9 mouse cellular contexts compared by ENCODE assay signal in the genomic region with DNA sequence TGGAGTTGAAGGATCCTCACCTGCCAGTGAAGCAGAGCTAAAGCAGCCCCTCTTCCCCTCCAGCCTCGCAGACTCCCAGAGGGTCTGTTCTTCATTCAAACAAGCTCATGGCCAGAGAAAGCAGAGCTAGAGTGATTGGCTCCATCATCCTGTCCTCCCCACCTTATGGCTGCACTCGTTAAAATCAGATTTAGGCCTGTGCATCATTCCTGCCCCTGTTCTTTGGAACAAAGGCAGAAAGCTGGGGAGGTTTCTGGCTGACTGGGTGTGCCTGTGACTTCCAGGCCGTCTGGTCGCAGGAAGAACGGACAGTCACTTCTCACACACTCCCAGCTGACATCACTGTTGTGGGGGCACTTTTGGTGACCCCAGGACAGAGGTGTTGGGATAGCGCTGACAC. TPM values are rescaled to one million over a fixed set of nuclear protein-coding genes. Genes with fewer than 3 reads are reported as not detected.
DNase-seq lines count a peak whose midpoint lies in the region; ATAC-seq lines count a peak whose summit lies in the region.
"Had no signal": no experiment of that assay in that cellular context is flagged by ENCODE, and none has a peak within 500 bp of the region (broad histone marks: within the 10 kb centered on the region; RNA-seq: fewer than 3 reads in every experiment).

No protein-coding gene starts in this region.

- no peak for DNase-seq in embryonic facial prominence, embryonic 11.5 days (ENCODE audit: low spot score)
- peak; percentile 55 for DNase-seq in intestine, embryonic 14.5 days (ENCODE audit: low spot score)
- no peak for DNase-seq in spleen, postnatal 4 days (ENCODE audit: low spot score in 2 of 2)
- DNase-seq in urinary bladder, adult 18-20 months (ENCODE audit: low spot score in 2 of 2), result no peak
- DNase-seq: B cell, adult 2 months had no signal

- peaks cover 44% of the 10 kb centered on the region for H3K4me1 ChIP-seq in heart, embryonic 15.5 days (replicated peaks)
- peaks cover 33% of the 10 kb centered on the region for H3K4me1 ChIP-seq in heart, embryonic 12.5 days (replicated peaks)
- peaks cover 7% of the 10 kb centered on the region for H3K4me1 ChIP-seq in embryonic facial prominence, embryonic 11.5 days (ENCODE audit: control insufficient read depth, insufficient read depth, low read length)
- peaks cover 27% of the 10 kb centered on the region for H3K4me1 ChIP-seq in intestine, embryonic 14.5 days (replicated peaks; ENCODE audit: control insufficient read depth, insufficient read depth, low read length)
- H3K4me1 ChIP-seq in midbrain, embryonic 15.5 days, result peaks cover 67% of the 10 kb centered on the region

- H3K27me3 ChIP-seq in heart, embryonic 15.5 days, result peaks cover 37% of the 10 kb centered on the region
- peaks cover 54% of the 10 kb centered on the region for H3K27me3 ChIP-seq in heart, embryonic 12.5 days (replicated peaks)
- peaks cover 37% of the 10 kb centered on the region for H3K27me3 ChIP-seq in embryonic facial prominence, embryonic 11.5 days (ENCODE audit: control insufficient read depth, insufficient read depth, low read length)
- H3K27me3 ChIP-seq in intestine, embryonic 14.5 days (replicated peaks; ENCODE audit: control insufficient read depth, insufficient read depth, low read length), result peaks cover 23% of the 10 kb centered on the region
- no peaks in the 10 kb centered on the region for H3K27me3 ChIP-seq in midbrain, embryonic 15.5 days (replicated peaks)

- no peak for ATAC-seq in heart, embryonic 15.5 days (replicated peaks; ENCODE audit: insufficient number of reproducible peaks, insufficient read depth, low FRiP score, low read depth)
- ATAC-seq in heart, embryonic 12.5 days (ENCODE audit: insufficient number of reproducible peaks, low FRiP score), result no peak
- no peak for ATAC-seq in embryonic facial prominence, embryonic 11.5 days (replicated peaks; ENCODE audit: insufficient number of reproducible peaks, low FRiP score, low TSS enrichment, low read depth)
- no peak for ATAC-seq in intestine, embryonic 14.5 days (replicated peaks; ENCODE audit: low FRiP score, low TSS enrichment, low read depth)
- no peak for ATAC-seq in midbrain, embryonic 15.5 days (replicated peaks)
- ATAC-seq in cerebellum, adult (ENCODE audit: insufficient number of reproducible peaks, low FRiP score, low TSS enrichment), result no peak

- H3K9me3 ChIP-seq in heart, embryonic 15.5 days (replicated peaks), result no peaks in the 10 kb centered on the region
- H3K9me3 ChIP-seq in heart, embryonic 12.5 days (replicated peaks), result no peaks in the 10 kb centered on the region
- H3K9me3 ChIP-seq in embryonic facial prominence, embryonic 11.5 days (replicated peaks; ENCODE audit: control insufficient read depth, low read length), result no peaks in the 10 kb centered on the region
- H3K9me3 ChIP-seq in intestine, embryonic 14.5 days (ENCODE audit: control insufficient read depth, low read length), result no peaks in the 10 kb centered on the region
- no peaks in the 10 kb centered on the region for H3K9me3 ChIP-seq in midbrain, embryonic 15.5 days

- H3K9ac ChIP-seq in heart, embryonic 15.5 days, result no peak overlapping the region
- H3K9ac ChIP-seq in heart, embryonic 12.5 days, result no peak overlapping the region
- H3K9ac ChIP-seq in embryonic facial prominence, embryonic 11.5 days (replicated peaks; ENCODE audit: low read length), result peak overlapping the region; percentile 32
- no peak overlapping the region for H3K9ac ChIP-seq in intestine, embryonic 14.5 days (ENCODE audit: low read length)
- H3K9ac ChIP-seq in midbrain, embryonic 15.5 days, result peak overlapping the region; percentile 95

- H3K4me2 ChIP-seq in heart, embryonic 15.5 days, result peak overlapping the region; percentile 91
- no peak overlapping the region for H3K4me2 ChIP-seq in heart, embryonic 12.5 days
- H3K4me2 ChIP-seq in embryonic facial prominence, embryonic 11.5 days (ENCODE audit: low read depth, low read length), result peak overlapping the region; percentile 2
- H3K4me2 ChIP-seq in intestine, embryonic 14.5 days (ENCODE audit: low read length), result peak overlapping the region; percentile 63
- H3K4me2 ChIP-seq in midbrain, embryonic 15.5 days, result peak overlapping the region; percentile 88

- H3K4me3 ChIP-seq in heart, embryonic 15.5 days, result no peak overlapping the region
- no peak overlapping the region for H3K4me3 ChIP-seq in heart, embryonic 12.5 days
- no peak overlapping the region for H3K4me3 ChIP-seq in embryonic facial prominence, embryonic 11.5 days (ENCODE audit: low read depth, low read length)
- peak overlapping the region; percentile 58; the same call in 1 of the 2 replicates for H3K4me3 ChIP-seq in intestine, embryonic 14.5 days (ENCODE audit: low read depth, low read length)
- peak overlapping the region; percentile 91 for H3K4me3 ChIP-seq in midbrain, embryonic 15.5 days

- no peak overlapping the region for H3K27ac ChIP-seq in heart, embryonic 15.5 days
- no peak overlapping the region for H3K27ac ChIP-seq in heart, embryonic 12.5 days (ENCODE audit: poor library complexity, severe bottlenecking)
- H3K27ac ChIP-seq in embryonic facial prominence, embryonic 11.5 days (replicated peaks; ENCODE audit: low read depth, low read length), result no peak overlapping the region
- H3K27ac ChIP-seq in intestine, embryonic 14.5 days (ENCODE audit: low read depth), result 0 out of 2 replicates have a peak overlapping the region, but pooled peaks have one; percentile 57
- H3K27ac ChIP-seq in midbrain, embryonic 15.5 days, result peak overlapping the region; percentile 97

- 0 out of 2 replicates have a peak, but pooled peaks cover 3% of the 10 kb centered on the region for H3K36me3 ChIP-seq in heart, embryonic 15.5 days
- H3K36me3 ChIP-seq in heart, embryonic 12.5 days, result no peaks in the 10 kb centered on the region
- no peaks in the 10 kb centered on the region for H3K36me3 ChIP-seq in embryonic facial prominence, embryonic 11.5 days (replicated peaks; ENCODE audit: control insufficient read depth, insufficient read depth, low read depth, low read length)
- H3K36me3 ChIP-seq in intestine, embryonic 14.5 days (ENCODE audit: control insufficient read depth, insufficient read depth, low read length), result no peaks in the 10 kb centered on the region
- H3K36me3 ChIP-seq in midbrain, embryonic 15.5 days (replicated peaks), result peaks cover 7% of the 10 kb centered on the region

- 74% methylated on average over 6 of the region's 6 CpGs for WGBS in heart, embryonic 15.5 days
- 69% methylated on average over 6 of the region's 6 CpGs for WGBS in heart, embryonic 12.5 days
- 72% methylated on average over 6 of the region's 6 CpGs for whole genome bisulfite sequencing in embryonic facial prominence, embryonic 11.5 days
- 50% methylated on average over 6 of the region's 6 CpGs for WGBS in intestine, embryonic 14.5 days
- 42% methylated on average over 6 of the region's 6 CpGs for WGBS in midbrain, embryonic 15.5 days

RNA-seq across cellular contexts. Expression of a gene that starts 2.8 kb away (rescaled TPM):
- 6.1 and 9.8 TPM in 2 replicates for polyA plus RNA-seq in heart, embryonic 15.5 days (2015; fragmentation: Nextera tagmentation; extraction: Ambion mirVana)
- 6.0 and 6.2 TPM in 2 replicates for polyA plus RNA-seq in heart, embryonic 12.5 days (2016; fragmentation: Nextera tagmentation; extraction: Ambion mirVana)
- 5.0 and 7.3 TPM in 2 replicates for polyA plus RNA-seq in embryonic facial prominence, embryonic 11.5 days (2014; fragmentation: Nextera tagmentation; extraction: Ambion mirVana)
- 10.4 and 11.8 TPM in 2 replicates for polyA plus RNA-seq in intestine, embryonic 14.5 days (2014; fragmentation: Nextera tagmentation; extraction: Ambion mirVana)
- 57.9 and 65.4 TPM in 2 replicates for polyA plus RNA-seq in midbrain, embryonic 15.5 days (2015; fragmentation: Nextera tagmentation; extraction: Ambion mirVana)

Comparison
In these comparisons a context has a peak if more than half of its experiments do, and no peak if none do; other contexts are left out.
1. H3K27ac ChIP-seq: peak in intestine, embryonic 14.5 days (single experiment) and midbrain, embryonic 15.5 days (single experiment); none in heart, embryonic 15.5 days (single experiment), heart, embryonic 12.5 days (single experiment) and embryonic facial prominence, embryonic 11.5 days (single experiment).
2. H3K4me3 ChIP-seq: peak in intestine, embryonic 14.5 days (single experiment) and midbrain, embryonic 15.5 days (single experiment); none in heart, embryonic 15.5 days (single experiment), heart, embryonic 12.5 days (single experiment) and embryonic facial prominence, embryonic 11.5 days (single experiment).
3. H3K9ac ChIP-seq: peak in embryonic facial prominence, embryonic 11.5 days (single experiment) and midbrain, embryonic 15.5 days (single experiment); none in heart, embryonic 15.5 days (single experiment), heart, embryonic 12.5 days (single experiment) and intestine, embryonic 14.5 days (single experiment).